Mouse (Mus musculus): ENCODE measurements around the gene N4bp1. TPM values are rescaled to one million over a fixed set of nuclear protein-coding genes. Genes with fewer than 3 reads are reported as not detected.

The N4bp1 gene
- total and polyA plus RNA-seq, 3 experiments: 12.2 to 15.6 (median 12.8) TPM

DNA sequence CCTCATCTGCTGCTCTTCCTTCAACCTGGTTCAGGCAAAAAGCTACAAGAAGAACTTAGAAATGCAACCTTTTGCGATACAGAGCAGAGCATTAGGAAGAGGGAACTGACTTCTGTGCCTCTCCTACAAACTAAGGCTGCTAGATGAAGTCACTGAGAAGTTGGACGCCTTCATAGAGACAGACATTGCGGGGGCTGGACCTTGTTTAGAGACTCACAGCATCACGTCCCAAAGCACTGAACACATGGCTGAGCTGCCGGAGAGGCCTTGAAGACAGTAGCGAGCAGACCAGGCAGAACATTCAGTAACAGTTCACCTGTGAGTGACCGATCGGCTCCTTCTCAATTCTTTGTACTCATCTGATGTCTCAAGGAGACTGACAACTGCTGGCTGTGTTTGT is 104.0 kb downstream of the N4bp1 start:
- Histone ChIP-seq H3K9me3 (replicated peaks; ENCODE audit: low read length) (no peaks in the 10 kb centered on the region), H3K79me2 (replicated peaks; ENCODE audit: control insufficient read depth, extremely low read depth, insufficient read depth, poor library complexity, severe bottlenecking) (no peaks in the 10 kb centered on the region), H3K9ac (ENCODE audit: insufficient read depth, low read depth) (no peak overlapping the region), H3K27me3 (replicated peaks) (no peaks in the 10 kb centered on the region), H3K27ac (ENCODE audit: insufficient read depth, low read depth) (no peak overlapping the region), H3K4me3 (replicated peaks in 1 of 3; ENCODE audit: low read depth in 2 of 3, low read length in 2 of 3, poor library complexity in 1 of 3) (no peak overlapping the region), H3K4me2 (ENCODE audit: insufficient read depth, low read depth, poor library complexity, severe bottlenecking) (no peak overlapping the region), H3K4me1 (ENCODE audit: control insufficient read depth in 1 of 2, insufficient read depth in 2 of 2) (peaks cover 7 to 12% of the 10 kb centered on the region in 2 experiments; a peak in 3 of 4 replicates), H3K36me3 (replicated peaks in 1 of 2; ENCODE audit: control insufficient read depth in 1 of 2, insufficient read depth in 1 of 2, low read length in 1 of 2) (no peaks in the 10 kb centered on the region)
- TF ChIP-seq MEF2A (IDR thresholded peaks at IDR 0.05; ENCODE audit: borderline replicate concordance, low read depth, low read length) (no peak), MXI1 (IDR thresholded peaks at IDR 0.05; ENCODE audit: low read depth, low read length) (no peak), PAX5 (IDR thresholded peaks at IDR 0.05; ENCODE audit: low read length) (no peak), CTCF (conservative IDR thresholded peaks at IDR 0.05 in 1 of 2, IDR thresholded peaks at IDR 0.05 in 1 of 2; ENCODE audit: low read depth in 2 of 2, low read length in 2 of 2) (no peak), HCFC1 (IDR thresholded peaks at IDR 0.05; ENCODE audit: low read depth, low read length) (no peak), ZNF384 (IDR thresholded peaks at IDR 0.05; ENCODE audit: low read depth, low read length) (no peak), ZMIZ1 (IDR thresholded peaks at IDR 0.05; ENCODE audit: low read depth, low read length) (no peak), JUN (IDR thresholded peaks at IDR 0.05; ENCODE audit: insufficient read depth, low read depth, low read length) (no peak), USF1 (IDR thresholded peaks at IDR 0.05; ENCODE audit: low read depth, low read length) (no peak), ETS1 (conservative IDR thresholded peaks at IDR 0.05; ENCODE audit: low read depth, low read length) (no peak), CHD1 (IDR thresholded peaks at IDR 0.05; ENCODE audit: low read depth, low read length) (no peak), SIN3A (IDR thresholded peaks at IDR 0.05; ENCODE audit: low read length) (no peak), ELF1 (IDR thresholded peaks at IDR 0.05; ENCODE audit: low read depth, low read length) (no peak), ZKSCAN1 (IDR thresholded peaks at IDR 0.05; ENCODE audit: borderline replicate concordance, low read depth, low read length) (no peak), GABPA (IDR thresholded peaks at IDR 0.05; ENCODE audit: insufficient replicate concordance, low read depth, low read length) (no peak), NRF1 (IDR thresholded peaks at IDR 0.05; ENCODE audit: low read depth, low read length) (no peak), MAZ (IDR thresholded peaks at IDR 0.05; ENCODE audit: low read depth, low read length) (no peak), E2F4 (IDR thresholded peaks at IDR 0.05; ENCODE audit: insufficient replicate concordance, low read depth, low read length) (no peak), ZC3H11A (IDR thresholded peaks at IDR 0.05; ENCODE audit: low read depth, low read length) (no peak)
- no peak for DNase-seq (ENCODE audit: extremely low read depth)
- in situ Hi-C loops (cut with MboI; ENCODE audit: low pct_ligation_motif_present, low pct_unique_long_range_greater_than_20kb, low sequenced_read_pairs): no loop called here
- dilution Hi-C loops (cut with MboI; ENCODE audit: extremely low pct_ligation_motif_present, extremely low pct_unique_long_range_greater_than_20kb, low sequenced_read_pairs): no loop called here

DNA sequence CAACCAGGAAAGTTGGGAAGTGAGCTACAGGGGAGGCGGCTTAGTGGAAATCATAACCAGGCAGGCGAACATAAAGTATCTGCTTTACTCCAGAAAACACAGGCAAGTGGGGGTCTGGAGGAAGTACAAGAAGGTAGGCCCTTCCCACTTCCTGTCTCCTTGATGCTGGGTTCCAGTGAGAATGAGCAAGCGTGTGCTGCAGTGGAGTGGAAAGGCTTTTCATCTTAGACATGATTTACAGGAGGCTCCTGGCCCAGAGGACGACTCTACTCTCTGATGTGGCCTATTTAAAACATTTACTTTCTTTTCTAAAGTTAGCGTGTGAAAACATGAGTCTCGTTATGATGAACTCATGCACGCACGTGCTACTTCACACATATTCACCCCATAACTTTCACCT is 105.9 kb downstream of the N4bp1 start:
- no peaks in the 10 kb centered on the region for H3K27me3 ChIP-seq (replicated peaks)
- dilution Hi-C loops (cut with MboI; ENCODE audit: extremely low pct_ligation_motif_present, extremely low pct_unique_long_range_greater_than_20kb, low sequenced_read_pairs) (no loop called here), in situ Hi-C loops (cut with MboI; ENCODE audit: low pct_ligation_motif_present, low pct_unique_long_range_greater_than_20kb, low sequenced_read_pairs) (no loop called here)
- TF ChIP-seq MAX (IDR thresholded peaks at IDR 0.05; ENCODE audit: low read length) (no peak), BHLHE40 (IDR thresholded peaks at IDR 0.05; ENCODE audit: low read depth, low read length) (peak; percentile 54; the same call in 1 of the 2 replicates)
- no peaks in the 10 kb centered on the region for H3K36me3 ChIP-seq (replicated peaks in 1 of 2; ENCODE audit: control insufficient read depth in 1 of 2, insufficient read depth in 1 of 2, low read length in 1 of 2)
- H3K4me2 ChIP-seq (ENCODE audit: insufficient read depth, low read depth, poor library complexity, severe bottlenecking): no peak overlapping the region
- peaks cover 10 to 15% of the 10 kb centered on the region in 2 experiments for H3K4me1 ChIP-seq (ENCODE audit: control insufficient read depth in 1 of 2, insufficient read depth in 2 of 2)
- H3K9ac ChIP-seq (ENCODE audit: insufficient read depth, low read depth): no peak overlapping the region
- DNase-seq (ENCODE audit: extremely low read depth): peak; percentile 12
- no peak overlapping the region for H3K4me3 ChIP-seq (replicated peaks in 1 of 3; ENCODE audit: low read depth in 2 of 3, low read length in 2 of 3, poor library complexity in 1 of 3)
- H3K27ac ChIP-seq (ENCODE audit: insufficient read depth, low read depth): no peak overlapping the region
- H3K79me2 ChIP-seq (replicated peaks; ENCODE audit: control insufficient read depth, extremely low read depth, insufficient read depth, poor library complexity, severe bottlenecking): no peaks in the 10 kb centered on the region
- H3K9me3 ChIP-seq (replicated peaks; ENCODE audit: low read length): no peaks in the 10 kb centered on the region

Measured in CH12.LX (cell line).